Mouse (Mus musculus): Measurements from ENCODE around the gene Hoxb6. TPM values are rescaled to one million over a fixed set of nuclear protein-coding genes. Genes with fewer than 3 reads are reported as not detected.

Gene Hoxb6
- polyA plus RNA-seq, 1 experiment, result not detected

- TF ChIP-seq POLR2A (IDR thresholded peaks at IDR 0.05; ENCODE audit: borderline replicate concordance, low read depth, low read length) (no peak), CTCF (IDR thresholded peaks at IDR 0.05; ENCODE audit: low read depth, low read length) (no peak)
- no peak overlapping the region for H3K27ac ChIP-seq (ENCODE audit: insufficient read depth, low read depth, low read length)
- peaks cover 6% of the 10 kb centered on the region for H3K4me1 ChIP-seq (ENCODE audit: control insufficient read depth, insufficient read depth, low read length)
- H3K4me3 ChIP-seq (ENCODE audit: insufficient read depth, low read length), result no peak overlapping the region
Observed at GRCm38 (mm10) chr11:96306183-96306907, 14.1 kb downstream of the Hoxb6 start.

GRCm38 (mm10) chr11:96306908-96307269 lies 14.6 kb downstream of the Hoxb6 start:
- H3K4me1 ChIP-seq (ENCODE audit: control insufficient read depth, insufficient read depth, low read length), result peaks cover 8% of the 10 kb centered on the region
- no peak overlapping the region for H3K27ac ChIP-seq (ENCODE audit: insufficient read depth, low read depth, low read length)
- H3K4me3 ChIP-seq (ENCODE audit: insufficient read depth, low read length), result no peak overlapping the region
- TF ChIP-seq POLR2A (IDR thresholded peaks at IDR 0.05; ENCODE audit: borderline replicate concordance, low read depth, low read length), result no peak
- TF ChIP-seq CTCF (IDR thresholded peaks at IDR 0.05; ENCODE audit: low read depth, low read length), result no peak

- H3K27ac ChIP-seq (ENCODE audit: insufficient read depth, low read depth, low read length), result no peak overlapping the region
Observed at GRCm38 (mm10) chr11:96308763-96309162, 16.5 kb downstream of the Hoxb6 start.

GRCm38 (mm10) chr11:96309288-96309687 lies 17.0 kb downstream of the Hoxb6 start:
- TF ChIP-seq CTCF (IDR thresholded peaks at IDR 0.05; ENCODE audit: low read depth, low read length) (no peak), POLR2A (IDR thresholded peaks at IDR 0.05; ENCODE audit: borderline replicate concordance, low read depth, low read length) (no peak)
- Histone ChIP-seq H3K4me1 (ENCODE audit: control insufficient read depth, insufficient read depth, low read length) (peaks cover 8% of the 10 kb centered on the region), H3K4me3 (ENCODE audit: insufficient read depth, low read length) (no peak overlapping the region), H3K27ac (ENCODE audit: insufficient read depth, low read depth, low read length) (no peak overlapping the region)

More at GRCm38 (mm10) chr11:96308763-96309162, 16.5 kb downstream of the Hoxb6 start:
- no peak overlapping the region for H3K4me3 ChIP-seq (ENCODE audit: insufficient read depth, low read length)
- H3K4me1 ChIP-seq (ENCODE audit: control insufficient read depth, insufficient read depth, low read length), result peaks cover 8% of the 10 kb centered on the region
- TF ChIP-seq POLR2A (IDR thresholded peaks at IDR 0.05; ENCODE audit: borderline replicate concordance, low read depth, low read length), result no peak
- no peak for TF ChIP-seq CTCF (IDR thresholded peaks at IDR 0.05; ENCODE audit: low read depth, low read length)

GRCm38 (mm10) chr11:96310183-96310938 lies 18.1 kb downstream of the Hoxb6 start:
- Histone ChIP-seq H3K4me1 (ENCODE audit: control insufficient read depth, insufficient read depth, low read length) (peaks cover 8% of the 10 kb centered on the region), H3K27ac (ENCODE audit: insufficient read depth, low read depth, low read length) (no peak overlapping the region), H3K4me3 (ENCODE audit: insufficient read depth, low read length) (no peak overlapping the region)
- no peak for TF ChIP-seq CTCF (IDR thresholded peaks at IDR 0.05; ENCODE audit: low read depth, low read length)

GRCm38 (mm10) chr11:96311097-96311496 lies 18.8 kb downstream of the Hoxb6 start:
- no peak overlapping the region for H3K27ac ChIP-seq (ENCODE audit: insufficient read depth, low read depth, low read length)
- peak overlapping the region; percentile 42 for H3K4me3 ChIP-seq (ENCODE audit: insufficient read depth, low read length)
- H3K4me1 ChIP-seq (ENCODE audit: control insufficient read depth, insufficient read depth, low read length), result peaks cover 8% of the 10 kb centered on the region
- TF ChIP-seq POLR2A (IDR thresholded peaks at IDR 0.05; ENCODE audit: borderline replicate concordance, low read depth, low read length) (no peak), CTCF (IDR thresholded peaks at IDR 0.05; ENCODE audit: low read depth, low read length) (no peak)

GRCm38 (mm10) chr11:96311520-96312417 lies 19.5 kb downstream of the Hoxb6 start:
- Histone ChIP-seq H3K4me3 (ENCODE audit: insufficient read depth, low read length) (peak overlapping the region; percentile 42), H3K27ac (ENCODE audit: insufficient read depth, low read depth, low read length) (no peak overlapping the region), H3K4me1 (ENCODE audit: control insufficient read depth, insufficient read depth, low read length) (peaks cover 8% of the 10 kb centered on the region)
- TF ChIP-seq POLR2A (IDR thresholded peaks at IDR 0.05; ENCODE audit: borderline replicate concordance, low read depth, low read length) (no peak), CTCF (IDR thresholded peaks at IDR 0.05; ENCODE audit: low read depth, low read length) (peak; percentile 66)

- H3K4me3 ChIP-seq (ENCODE audit: insufficient read depth, low read length), result no peak overlapping the region
- peaks cover 8% of the 10 kb centered on the region for H3K4me1 ChIP-seq (ENCODE audit: control insufficient read depth, insufficient read depth, low read length)
- TF ChIP-seq POLR2A (IDR thresholded peaks at IDR 0.05; ENCODE audit: borderline replicate concordance, low read depth, low read length) (no peak), CTCF (IDR thresholded peaks at IDR 0.05; ENCODE audit: low read depth, low read length) (no peak)
- no peak overlapping the region for H3K27ac ChIP-seq (ENCODE audit: insufficient read depth, low read depth, low read length)
Observed at GRCm38 (mm10) chr11:96313134-96313533, 20.9 kb downstream of the Hoxb6 start.

- peaks cover 8% of the 10 kb centered on the region for H3K4me1 ChIP-seq (ENCODE audit: control insufficient read depth, insufficient read depth, low read length)
- H3K27ac ChIP-seq (ENCODE audit: insufficient read depth, low read depth, low read length), result no peak overlapping the region
- TF ChIP-seq POLR2A (IDR thresholded peaks at IDR 0.05; ENCODE audit: borderline replicate concordance, low read depth, low read length) (no peak), CTCF (IDR thresholded peaks at IDR 0.05; ENCODE audit: low read depth, low read length) (no peak)
- no peak overlapping the region for H3K4me3 ChIP-seq (ENCODE audit: insufficient read depth, low read length)
Observed at GRCm38 (mm10) chr11:96313806-96314428, 21.6 kb downstream of the Hoxb6 start.
